Mouse (Mus musculus) midbrain, embryonic 14.5 days (tissue): ENCODE measurements around the gene Defb9. TPM values are rescaled to one million over a fixed set of nuclear protein-coding genes. Genes with fewer than 3 reads are reported as not detected.
A peak's percentile ranks its signal among the peaks of the same experiment; 100 is the strongest.
"Not testable (repeated sequence)": the region's sequence is repeated elsewhere in the genome, so short reads cannot be mapped to it uniquely, and the experiment has no call there.

Experiments used
- ATAC-seq: fragments of 200-750 bp; cut with Nextera tagmentation; 2 replicates; pipeline ENCODE4 v1.8.0; 2017; ENCODE audit warnings: moderate number of reproducible peaks, moderate library complexity; ENCODE audit not compliant: low FRiP score, low TSS enrichment
- DNase-seq: peaks from one replicate; pipeline ENCODE4 v3.0.0-alpha.2; 2015
- H3K27ac ChIP-seq: fragments of 300-500 bp; sonication (generic); replicated peaks from 2 replicates; pipeline ENCODE4 v1.5.1; 2014; ENCODE audit warnings: mild to moderate bottlenecking, low read depth, low read length, moderate library complexity
- H3K27me3 ChIP-seq: fragments of 300-500 bp; sonication (generic); 2 replicates; pipeline ENCODE4 v1.6.1; 2014; ENCODE audit warnings: low read length, control low read depth, mixed read lengths; ENCODE audit not compliant: control insufficient read depth, insufficient read depth
- H3K36me3 ChIP-seq: fragments of 300-500 bp; sonication (generic); 2 replicates; pipeline ENCODE4 v1.6.1; 2014; ENCODE audit warnings: low read length, control low read depth; ENCODE audit not compliant: control insufficient read depth, insufficient read depth
- H3K4me1 ChIP-seq: fragments of 300-500 bp; sonication (generic); 2 replicates; pipeline ENCODE4 v1.6.1; 2014; ENCODE audit warnings: mild to moderate bottlenecking, antibody characterized with exemption, low read length, control low read depth; ENCODE audit not compliant: control insufficient read depth, insufficient read depth
- H3K4me2 ChIP-seq: fragments of 300-500 bp; sonication (generic); 2 replicates; pipeline ENCODE4 v1.6.1; 2014; ENCODE audit warnings: mild to moderate bottlenecking, low read length, moderate library complexity
- H3K4me3 ChIP-seq: fragments of 300-500 bp; sonication (generic); replicated peaks from 2 replicates; pipeline ENCODE4 v1.5.1; 2014; ENCODE audit warnings: low read depth, low read length
- H3K9ac ChIP-seq: fragments of 300-500 bp; sonication (generic); replicated peaks from 2 replicates; pipeline ENCODE4 v1.6.1; 2014; ENCODE audit warnings: mild to moderate bottlenecking, low read length, moderate library complexity
- H3K9me3 ChIP-seq: fragments of 300-500 bp; sonication (generic); 2 replicates; pipeline ENCODE4 v1.6.1; 2016; ENCODE audit warnings: low read length, control low read depth, mixed read lengths; ENCODE audit not compliant: control insufficient read depth
- WGBS: fragments of 180-500 bp; shearing (Covaris S2); extraction: QIAGEN DNeasy Blood & Tissue Kit; methylation state at CpG from one replicate; pipeline ENCODE4 v1.1.7; 2014; 5-methylcytosine and 5-hydroxymethylcytosine counted together
- polyA plus RNA-seq: library from polyadenylated mRNA; unstranded; fragments of >200 nt; fragmentation: Nextera tagmentation; extraction: Ambion mirVana; gene quantifications from 2 replicates; pipeline ENCODE4 v1.2.1, GENCODE M21; 2014

The Defb9 gene
- not detected in 2 replicates for polyA plus RNA-seq

DNA sequence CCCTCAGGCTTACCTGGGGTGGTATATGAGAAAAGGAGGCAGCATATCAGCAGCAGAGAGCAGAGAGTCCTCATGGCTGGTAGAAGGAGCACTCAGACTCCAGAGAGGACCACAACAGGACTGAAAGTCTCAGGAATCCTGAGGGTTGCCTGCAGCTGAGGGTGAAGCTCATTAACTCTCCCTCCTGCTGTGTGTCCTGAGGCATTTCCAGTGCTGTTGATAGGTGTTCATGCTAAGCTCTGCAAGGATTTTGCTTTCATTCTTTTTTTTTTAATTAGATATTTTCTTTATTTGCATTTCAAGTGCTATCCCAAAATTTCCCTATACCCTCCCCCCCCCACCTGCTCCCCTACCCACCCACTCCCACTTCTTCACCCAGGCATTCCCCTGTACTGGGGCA lies at the start of gene Defb9:
Gene Defb9 (minus strand): TSS at position 101 of the 400 bp plus-strand sequence.
- ATAC-seq, H3K4me2 ChIP-seq, H3K9me3 ChIP-seq: not testable (repeated sequence)

GRCm38 (mm10) chr8:21932610-21933009 lies 47.4 kb upstream of the Defb9 start, which contains the start of gene Defb15:
Gene Defb15, minus strand, starts transcription at chr8:21932710.
- no peak for ATAC-seq

More for the DNA sequence above, at the start of gene Defb9:
- not testable (repeated sequence) for DNase-seq, H3K4me3 ChIP-seq, H3K36me3 ChIP-seq, H3K9ac ChIP-seq, H3K27ac ChIP-seq, H3K27me3 ChIP-seq, H3K4me1 ChIP-seq

GRCm38 (mm10) chr8:21930754-21931153 lies 45.5 kb upstream of the Defb9 start:
- H3K36me3 ChIP-seq, H3K27ac ChIP-seq, H3K9ac ChIP-seq, H3K4me2 ChIP-seq, H3K4me1 ChIP-seq, H3K9me3 ChIP-seq, H3K27me3 ChIP-seq, H3K4me3 ChIP-seq: not testable (repeated sequence)
- DNase-seq, result peak; percentile 25
- peak; percentile 40; the same call in 1 of the 2 replicates for ATAC-seq
- 33% methylated on average over 3 of the region's 3 CpGs for WGBS

More at GRCm38 (mm10) chr8:21932610-21933009, 47.4 kb upstream of the Defb9 start, which contains the start of gene Defb15:
- H3K27ac ChIP-seq, result no peak within 1 kb of the TSS
- no peak within 1 kb of the TSS for H3K9ac ChIP-seq
- no peaks in the 10 kb centered on the region for H3K27me3 ChIP-seq
- no peaks in the 10 kb centered on the region for H3K36me3 ChIP-seq
- WGBS, result 91% methylated on average over 6 of the region's 6 CpGs
- no peak for DNase-seq
- no peak within 1 kb of the TSS for H3K4me2 ChIP-seq
- no peaks in the 10 kb centered on the region for H3K9me3 ChIP-seq
- no peaks in the 10 kb centered on the region for H3K4me1 ChIP-seq
- H3K4me3 ChIP-seq, result no peak within 1 kb of the TSS

GRCm38 (mm10) chr8:21915625-21916024 lies 30.4 kb upstream of the Defb9 start:
- Histone ChIP-seq H3K4me1 (no peaks in the 10 kb centered on the region), H3K4me3 (no peak overlapping the region), H3K27ac (no peak overlapping the region), H3K27me3 (no peaks in the 10 kb centered on the region), H3K36me3 (no peaks in the 10 kb centered on the region), H3K9me3 (no peaks in the 10 kb centered on the region), H3K9ac (no peak overlapping the region), H3K4me2 (no peak overlapping the region)
- DNase-seq, result no peak
- ATAC-seq, result no peak
- WGBS, result 95% methylated on average over 3 of the region's 3 CpGs

DNA sequence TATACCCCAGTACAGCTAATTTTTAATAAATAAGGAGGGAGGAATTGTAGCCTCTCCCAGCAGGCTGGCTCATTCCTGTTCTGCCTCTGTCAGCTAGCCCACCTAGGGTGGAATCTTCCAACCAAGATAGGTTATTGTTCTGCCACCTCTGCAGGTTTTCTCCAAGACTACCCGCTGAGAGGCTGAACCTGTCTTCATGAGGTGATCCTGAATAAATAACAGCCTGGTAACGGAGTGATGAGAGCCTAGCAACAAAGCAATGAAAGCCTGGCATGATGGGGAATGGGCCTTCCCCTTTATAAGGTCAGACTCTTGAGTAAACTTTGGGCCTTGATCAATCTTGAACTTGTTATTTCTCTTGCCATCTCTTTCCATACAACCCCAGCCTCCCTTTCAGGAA lies 27.3 kb upstream of the Defb9 start:
- no peak for ATAC-seq
- 18% methylated on average over 2 of the region's 2 CpGs for WGBS

GRCm38 (mm10) chr8:21911931-21912330 lies 26.7 kb upstream of the Defb9 start:
- Histone ChIP-seq H3K27ac (no peak overlapping the region), H3K4me1 (no peaks in the 10 kb centered on the region), H3K9ac (no peak overlapping the region), H3K36me3 (no peaks in the 10 kb centered on the region), H3K4me2 (no peak overlapping the region), H3K4me3 (no peak overlapping the region), H3K9me3 (no peaks in the 10 kb centered on the region), H3K27me3 (no peaks in the 10 kb centered on the region)
- 5% methylated on average over 1 of the region's 1 CpGs for WGBS
- no peak for DNase-seq
- no peak for ATAC-seq

More for the DNA sequence above, 27.3 kb upstream of the Defb9 start:
- Histone ChIP-seq H3K27me3 (no peaks in the 10 kb centered on the region), H3K9ac (no peak overlapping the region), H3K4me1 (no peaks in the 10 kb centered on the region), H3K36me3 (no peaks in the 10 kb centered on the region), H3K4me2 (no peak overlapping the region), H3K9me3 (no peaks in the 10 kb centered on the region), H3K4me3 (no peak overlapping the region), H3K27ac (no peak overlapping the region)
- DNase-seq, result no peak

- DNase-seq (peak; percentile 19), ATAC-seq (peak; percentile 34; the same call in 1 of the 2 replicates)
- H3K4me2 ChIP-seq, H3K9ac ChIP-seq, H3K4me3 ChIP-seq, H3K4me1 ChIP-seq, H3K27ac ChIP-seq, H3K36me3 ChIP-seq, H3K27me3 ChIP-seq, H3K9me3 ChIP-seq: not testable (repeated sequence)
These were observed 21.1 kb upstream of the Defb9 start, which contains the start of gene Defb11 for GRCm38 (mm10) chr8:21906290-21906689. Gene Defb11, minus strand, starts transcription at chr8:21906412.

- 26% methylated on average over 1 of the region's 1 CpGs for WGBS
- H3K9me3 ChIP-seq, H3K9ac ChIP-seq, H3K27ac ChIP-seq, H3K4me1 ChIP-seq, ATAC-seq, H3K4me2 ChIP-seq, H3K36me3 ChIP-seq, H3K27me3 ChIP-seq, H3K4me3 ChIP-seq, DNase-seq: not testable (repeated sequence)
These were observed 26.6 kb downstream of the Defb9 start, which contains the start of gene Defb10 for GRCm38 (mm10) chr8:21858586-21858985. Gene Defb10, plus strand, starts transcription at chr8:21858901.
